Mouse (Mus musculus) inflammation-experienced regulatory T-cells, adult 6 months (primary cell): ENCODE measurements around the gene Ttc39b. TPM values are rescaled to one million over a fixed set of nuclear protein-coding genes. Genes with fewer than 3 reads are reported as not detected.

Source experiments
- ATAC-seq: one replicate; pipeline ENCODE4 v1.8.0; 2017
- polyA plus RNA-seq, 3 experiments: library from polyadenylated mRNA; unstranded; fragments of 100-300 nt; shearing (Covaris generic); gene quantifications; one replicate each; pipeline ENCODE4 v1.2.1; 2017

Ttc39b gene
- polyA plus RNA-seq, 3 experiments from 2014 or later, result 108 to 137 (median 120) TPM

DNA sequence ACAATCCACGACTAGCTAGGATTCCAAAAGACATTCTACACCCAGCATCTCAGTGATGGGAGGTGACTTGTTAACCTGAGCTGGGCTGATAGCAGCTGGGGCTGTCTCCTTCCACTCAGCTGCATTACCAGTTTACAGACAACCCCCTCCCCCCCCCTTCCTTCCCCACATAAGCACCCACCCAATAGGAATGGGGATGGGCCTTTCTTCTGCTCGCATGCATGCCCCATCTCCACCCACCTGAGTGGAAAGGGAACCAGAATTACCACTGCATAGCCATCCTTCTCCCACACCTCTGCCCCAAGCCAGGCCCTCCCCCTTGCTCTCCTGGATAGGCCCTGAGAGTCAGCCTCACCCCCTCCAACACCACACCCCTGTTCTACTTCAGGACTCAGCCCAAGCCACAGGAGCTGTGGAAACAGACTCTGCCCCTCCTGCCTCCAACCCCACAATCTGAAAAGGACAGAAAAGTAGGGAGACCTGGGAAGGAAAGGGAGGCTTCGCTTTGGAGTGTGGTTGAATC lies 6.2 kb downstream of the Ttc39b start:
- no peak for ATAC-seq

DNA sequence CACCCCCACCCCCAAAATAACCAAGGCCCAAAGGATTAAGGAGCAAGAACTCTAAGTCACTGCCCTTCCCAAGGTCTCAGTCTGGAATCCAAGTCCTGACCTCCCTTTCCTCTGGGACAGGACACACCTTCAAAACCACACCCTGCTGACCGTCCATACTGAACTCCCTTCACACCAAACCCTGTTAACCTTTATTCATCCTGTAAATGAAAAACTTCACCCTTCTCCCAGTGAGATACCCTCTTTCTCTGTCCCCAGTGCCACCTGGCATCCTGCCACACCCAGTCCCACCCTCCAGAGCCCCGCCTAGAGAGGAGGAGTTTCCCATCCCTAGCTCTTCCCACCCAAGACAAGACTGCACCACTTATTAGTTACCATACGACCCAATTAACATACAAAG lies 7.3 kb downstream of the Ttc39b start:
- ATAC-seq, result no peak

DNA sequence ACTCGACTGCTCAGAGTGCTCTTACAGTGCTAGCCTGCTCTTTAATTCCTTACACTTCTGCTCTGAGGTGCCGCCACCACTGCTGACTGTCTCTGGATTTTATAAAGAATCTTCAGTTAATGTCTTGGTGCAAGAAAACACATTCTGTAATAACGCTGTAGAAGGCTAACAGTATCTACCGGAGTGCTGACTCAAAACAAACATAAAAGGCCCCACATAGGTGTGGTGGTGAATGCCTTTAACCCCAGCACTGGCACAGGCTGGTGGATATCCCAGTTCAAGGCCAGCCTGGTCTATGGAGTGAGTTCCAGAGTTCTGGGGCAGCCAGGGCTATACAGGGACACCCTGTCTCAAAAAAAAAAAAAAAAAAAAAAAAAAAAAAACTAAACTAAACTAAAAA lies 8.1 kb downstream of the Ttc39b start:
- ATAC-seq, result no peak

DNA sequence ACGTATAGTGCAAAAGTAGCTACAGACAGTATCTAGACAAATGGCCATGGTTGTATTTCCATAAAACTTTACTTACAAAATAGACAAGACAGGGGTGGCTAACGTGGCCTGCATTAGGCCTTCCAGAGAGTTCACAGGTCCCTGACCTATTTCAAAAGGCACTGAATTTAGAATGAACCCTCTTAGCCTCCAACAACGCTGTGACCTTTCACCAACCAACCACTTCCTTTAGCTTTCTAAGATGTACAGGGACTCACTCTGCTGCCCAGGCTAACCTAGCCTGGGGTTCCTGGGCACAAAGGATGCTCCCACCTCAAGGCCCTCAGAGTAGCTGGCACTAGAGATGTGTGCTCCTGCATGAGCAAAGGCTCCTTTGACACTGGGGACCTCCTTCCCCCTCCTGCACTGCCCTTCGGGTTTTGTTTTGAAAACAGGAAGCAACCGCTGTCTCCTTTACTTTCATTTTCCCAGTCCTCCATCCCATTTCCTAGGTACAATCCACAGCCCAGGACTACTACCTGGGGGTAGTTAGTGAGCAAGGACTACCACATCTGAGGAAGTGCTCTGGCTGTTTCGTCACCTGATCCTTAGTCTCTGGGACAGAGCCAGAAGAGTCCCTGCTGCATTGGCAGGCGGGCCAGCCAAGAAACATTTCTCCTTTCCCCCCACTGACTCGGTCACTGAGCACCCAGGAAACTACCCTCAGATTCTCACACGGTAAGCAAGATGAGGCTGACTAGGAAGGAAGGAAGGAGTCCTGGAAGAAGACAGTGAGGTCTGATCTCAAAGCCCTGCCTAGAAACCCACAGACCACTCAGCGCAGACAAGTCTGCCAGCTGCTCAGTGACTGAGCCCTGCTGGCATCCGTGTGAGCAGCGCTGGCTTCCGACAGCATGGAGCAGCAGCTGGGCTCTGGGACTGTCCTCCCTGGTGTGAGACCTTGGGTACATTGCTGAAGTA lies 8.9 kb downstream of the Ttc39b start:
- peak; percentile 63 for ATAC-seq

DNA sequence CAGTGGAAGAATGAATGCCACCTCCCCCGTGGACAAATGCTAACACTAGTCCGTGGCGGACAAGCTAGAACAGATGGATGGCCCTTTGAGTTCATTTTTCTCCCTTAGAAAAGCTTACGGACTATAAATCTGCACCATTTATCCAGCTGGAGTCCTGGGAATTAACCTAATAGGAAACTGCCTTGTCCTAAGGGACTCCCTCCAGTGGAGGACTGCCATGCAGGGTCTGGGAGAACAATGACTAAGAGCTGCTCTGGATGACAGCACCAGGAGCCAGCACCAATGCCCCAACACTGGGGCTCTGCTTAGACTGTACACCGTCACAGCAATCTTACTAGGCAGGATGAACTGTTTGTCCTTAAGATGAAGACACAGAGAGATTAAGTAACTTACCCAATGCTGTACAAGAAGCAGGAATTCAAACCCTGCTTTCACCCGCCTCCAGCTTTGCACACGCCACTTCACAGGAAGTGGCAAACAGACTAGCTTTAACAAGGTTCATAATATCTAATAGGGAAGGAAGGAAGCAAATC lies 9.7 kb downstream of the Ttc39b start:
- peak; percentile 74 for ATAC-seq

DNA sequence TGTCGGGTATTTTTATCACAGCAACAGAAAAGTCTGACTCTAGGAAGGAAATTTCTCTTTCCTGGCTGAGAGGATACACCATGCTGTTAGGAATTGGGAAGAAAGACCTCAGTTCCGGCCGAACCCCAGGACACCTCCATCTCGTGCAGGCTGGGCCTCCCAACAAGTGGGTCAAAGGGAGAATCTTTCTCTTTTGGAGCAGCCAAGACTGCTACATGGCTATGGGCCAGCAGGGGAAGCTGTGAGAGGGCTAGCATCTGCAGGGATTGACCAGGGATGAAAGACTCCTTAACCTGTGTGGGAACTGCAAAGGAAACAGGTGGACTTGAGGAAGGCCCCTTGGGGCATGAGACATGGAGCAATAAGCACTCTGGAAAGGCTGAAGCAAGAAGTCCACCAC lies 11.7 kb downstream of the Ttc39b start:
- no peak for ATAC-seq

DNA sequence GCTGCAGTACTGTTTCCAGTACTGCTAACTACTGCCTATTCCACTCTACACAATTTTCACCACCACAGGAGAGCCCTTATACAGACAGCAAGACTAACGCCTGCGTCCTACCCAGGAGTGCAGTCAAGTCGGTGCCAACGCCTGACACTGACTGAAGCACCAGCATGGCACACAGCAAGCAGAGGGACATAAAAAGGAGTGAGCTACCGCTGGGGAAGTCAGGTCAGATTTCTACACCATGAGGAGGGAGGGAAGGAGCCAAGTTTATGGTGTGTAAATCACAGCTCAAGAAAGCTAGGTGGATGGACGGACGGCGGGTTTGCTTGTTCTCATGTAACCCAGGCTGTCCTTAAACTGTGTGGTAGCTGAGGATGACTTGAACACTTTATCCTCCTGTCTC lies 12.6 kb downstream of the Ttc39b start:
- ATAC-seq, result no peak

DNA sequence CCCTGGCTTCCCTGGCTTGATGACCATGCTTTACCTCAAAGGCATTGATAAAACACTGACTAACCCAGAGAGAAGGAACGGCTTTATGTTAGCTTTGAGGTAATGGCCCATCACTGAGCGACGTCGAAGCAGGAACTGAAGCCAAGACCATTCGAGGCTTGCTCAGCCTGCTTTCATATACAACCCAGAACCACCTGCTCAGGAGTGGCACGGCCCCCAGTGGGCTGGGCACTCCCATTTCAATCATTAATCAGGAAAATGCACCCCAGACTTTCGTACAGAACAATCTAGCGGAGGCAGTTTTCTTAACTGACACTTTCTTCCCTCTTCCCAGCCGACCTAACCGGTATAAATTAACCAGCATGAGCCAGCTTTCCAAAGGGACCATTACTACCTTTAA lies 13.1 kb downstream of the Ttc39b start:
- no peak for ATAC-seq

DNA sequence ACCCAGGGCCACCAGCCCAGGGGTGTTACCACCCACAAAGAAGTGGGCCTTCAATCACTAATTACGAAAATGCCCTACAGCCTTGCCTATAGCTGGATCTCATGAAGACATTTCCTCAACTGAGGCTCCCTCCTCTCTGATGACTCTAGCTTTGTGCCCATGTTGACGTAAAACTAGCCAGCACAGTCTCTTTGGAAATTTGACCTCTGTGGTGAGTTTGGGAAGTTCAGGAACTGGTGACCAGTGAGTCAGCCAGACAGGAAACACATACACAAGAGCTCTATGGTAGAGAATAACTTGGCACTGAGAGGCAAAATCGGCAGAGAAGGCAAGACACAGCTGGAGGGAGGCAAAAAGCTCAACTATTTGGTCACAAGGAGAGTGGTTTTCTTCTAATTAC lies 15.1 kb downstream of the Ttc39b start:
- ATAC-seq, result no peak

DNA sequence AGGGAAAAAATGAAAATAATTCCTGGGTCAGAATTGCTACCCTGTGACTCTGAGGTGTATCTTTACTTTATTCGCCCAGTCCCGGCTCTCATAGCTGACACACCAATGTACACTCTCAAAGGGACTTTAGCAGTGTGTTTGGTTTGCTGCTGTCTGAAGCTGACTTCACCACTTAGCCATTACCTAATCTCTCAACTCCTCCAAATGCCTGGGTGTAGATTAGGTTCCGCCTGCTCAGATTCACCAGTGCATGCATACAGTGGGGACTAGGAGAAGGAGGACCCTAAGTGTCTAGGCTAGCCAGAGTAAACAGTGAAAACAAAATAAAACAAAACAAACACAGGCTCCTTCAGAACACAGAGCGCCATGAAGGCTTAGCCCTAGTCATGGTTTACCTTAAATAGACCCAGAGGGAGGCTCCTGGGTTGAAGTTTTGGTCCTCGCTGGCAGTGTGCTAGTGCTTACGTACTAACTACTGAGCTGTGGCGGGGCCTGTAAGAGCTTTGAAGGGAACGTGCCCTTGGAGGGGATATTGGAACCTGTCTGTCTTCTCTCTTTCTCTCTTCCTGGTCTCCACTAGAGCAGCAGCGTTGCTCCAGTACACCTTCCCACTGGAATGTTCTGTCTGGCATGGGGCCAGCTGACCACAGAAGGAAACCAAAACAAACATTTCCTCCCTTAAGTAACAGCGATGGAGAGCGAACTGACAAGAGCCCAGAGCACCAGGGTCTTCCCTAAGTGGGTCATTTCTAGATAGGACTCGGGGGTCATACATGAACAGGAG lies 16.2 kb downstream of the Ttc39b start:
- no peak for ATAC-seq

DNA sequence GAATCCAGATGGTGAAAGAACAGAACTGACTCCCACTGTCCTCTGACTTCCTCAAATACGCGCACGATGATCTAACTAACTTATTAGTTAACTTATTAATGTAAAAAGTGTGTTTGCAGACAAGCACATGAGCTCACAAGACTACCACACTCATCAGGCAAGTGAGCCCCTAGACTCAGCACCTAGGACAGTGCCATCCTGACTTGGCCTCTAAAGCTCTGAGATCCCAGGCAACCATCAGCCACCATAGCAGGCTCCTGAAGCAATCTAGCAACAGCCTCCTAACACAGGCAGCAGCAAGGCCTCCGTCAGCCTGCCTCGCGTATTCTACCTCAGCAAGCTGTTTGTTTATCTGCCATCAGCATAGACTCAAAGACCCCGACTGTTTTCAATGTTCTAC lies 17.2 kb downstream of the Ttc39b start:
- no peak for ATAC-seq

DNA sequence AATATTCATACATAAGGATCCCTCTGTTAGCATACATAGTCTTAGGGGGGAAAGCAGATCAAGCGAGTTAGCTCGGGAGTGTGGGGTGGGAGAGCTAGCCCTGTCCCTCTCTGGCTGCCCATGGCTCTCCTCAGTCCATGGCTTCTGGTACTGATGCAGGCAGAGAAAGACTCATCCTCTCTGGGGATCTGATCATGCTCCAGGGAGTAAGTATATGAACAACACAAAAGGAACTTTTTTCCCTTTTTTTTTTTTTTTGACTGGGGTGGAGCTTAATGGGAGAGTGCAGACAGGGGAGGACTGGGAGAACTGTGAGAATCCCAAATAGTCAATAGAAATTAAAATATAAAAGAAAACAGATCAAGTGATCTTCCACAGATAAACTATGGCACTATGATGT lies 19.0 kb downstream of the Ttc39b start:
- no peak for ATAC-seq

DNA sequence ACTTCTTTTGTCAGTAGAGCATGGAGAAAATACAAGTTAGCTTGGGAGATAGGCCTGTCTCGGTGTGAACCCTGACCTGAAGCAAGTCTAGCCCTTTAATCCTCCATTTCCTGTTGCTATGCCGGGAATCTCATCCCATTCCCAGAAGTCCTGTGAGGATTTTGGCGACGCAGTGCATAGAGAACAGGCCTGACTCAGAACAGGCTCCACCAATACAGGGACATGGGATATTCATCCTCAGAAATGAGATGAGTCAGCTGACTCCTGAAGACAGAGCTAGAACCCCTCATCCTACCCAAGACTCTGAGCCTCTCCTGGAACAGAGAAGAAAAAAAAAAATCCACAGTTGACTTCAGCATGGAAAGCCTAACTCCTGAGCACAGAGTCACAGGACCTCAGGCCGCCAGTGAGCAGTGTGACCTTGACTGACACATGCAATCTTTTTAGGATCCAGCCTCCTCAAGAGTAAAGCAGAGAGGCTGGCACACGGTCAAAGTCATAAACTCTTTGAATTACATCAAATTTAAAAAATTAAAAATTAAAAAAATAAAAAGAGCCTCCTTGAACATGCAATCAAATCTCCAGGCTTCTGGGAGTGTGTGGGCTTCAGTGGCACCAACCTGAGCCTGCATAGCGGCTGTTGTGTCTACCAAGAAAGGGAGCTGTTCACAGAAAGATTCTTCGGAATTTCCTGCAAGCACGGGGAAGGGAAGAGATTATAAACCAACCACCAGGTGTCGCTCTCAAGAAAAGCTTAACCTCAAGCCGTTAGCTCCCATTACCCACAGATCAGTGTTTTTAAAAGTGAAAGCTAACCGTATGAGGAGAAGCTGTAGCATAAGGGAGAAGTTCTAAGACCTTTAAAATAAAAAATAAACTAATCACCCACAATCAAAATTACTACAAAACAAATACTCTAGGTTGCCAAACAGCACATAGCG lies 20.9 kb downstream of the Ttc39b start:
- ATAC-seq, result peak; percentile 87

DNA sequence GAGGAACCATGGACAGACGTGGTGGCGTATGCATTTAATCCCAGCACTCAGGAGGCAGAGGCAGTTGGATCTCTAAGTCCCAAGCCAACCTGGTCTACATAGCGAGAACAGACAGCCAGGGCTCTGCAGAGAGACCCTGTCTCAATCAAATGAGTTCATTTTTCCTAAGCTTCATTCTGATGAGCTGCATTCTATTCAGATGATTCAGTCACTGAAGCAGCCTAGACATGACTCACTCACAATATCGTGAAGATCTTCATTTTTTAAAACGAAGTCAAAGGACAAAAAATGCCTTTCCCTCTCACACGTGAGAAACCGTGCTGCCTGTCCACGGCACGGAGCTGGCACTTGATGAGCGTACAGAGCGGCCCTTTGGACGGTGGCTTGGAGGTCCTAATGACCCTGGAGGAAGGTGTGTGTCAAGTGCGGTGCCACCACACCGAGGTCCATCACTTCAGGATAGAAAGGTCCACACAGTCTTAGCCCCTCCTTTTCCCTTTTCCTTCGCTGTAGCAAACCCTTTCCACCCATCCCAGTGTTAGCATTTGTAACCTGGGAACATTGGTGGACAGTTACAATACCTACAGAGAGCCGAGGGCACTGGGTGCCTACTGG lies 21.8 kb downstream of the Ttc39b start:
- no peak for ATAC-seq

DNA sequence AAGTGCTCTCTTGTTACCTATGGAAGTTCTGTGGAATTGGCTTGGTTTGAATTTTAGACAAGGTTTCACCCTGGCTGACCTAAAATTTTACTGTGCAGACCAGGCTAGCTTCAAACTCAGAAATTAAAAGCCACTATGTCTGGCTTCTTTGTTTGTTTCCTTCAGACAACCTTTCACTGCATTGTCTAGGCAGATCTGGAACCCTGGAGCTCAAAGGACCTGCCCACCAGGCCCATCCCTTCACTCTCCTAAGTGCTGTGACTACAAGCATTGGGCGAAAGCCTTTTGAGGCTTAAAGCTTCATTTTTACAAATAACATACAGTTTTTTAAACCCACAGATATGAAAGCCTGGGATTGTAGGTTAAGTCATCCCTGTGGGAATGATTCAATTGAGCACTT lies 22.3 kb downstream of the Ttc39b start:
- ATAC-seq, result no peak

DNA sequence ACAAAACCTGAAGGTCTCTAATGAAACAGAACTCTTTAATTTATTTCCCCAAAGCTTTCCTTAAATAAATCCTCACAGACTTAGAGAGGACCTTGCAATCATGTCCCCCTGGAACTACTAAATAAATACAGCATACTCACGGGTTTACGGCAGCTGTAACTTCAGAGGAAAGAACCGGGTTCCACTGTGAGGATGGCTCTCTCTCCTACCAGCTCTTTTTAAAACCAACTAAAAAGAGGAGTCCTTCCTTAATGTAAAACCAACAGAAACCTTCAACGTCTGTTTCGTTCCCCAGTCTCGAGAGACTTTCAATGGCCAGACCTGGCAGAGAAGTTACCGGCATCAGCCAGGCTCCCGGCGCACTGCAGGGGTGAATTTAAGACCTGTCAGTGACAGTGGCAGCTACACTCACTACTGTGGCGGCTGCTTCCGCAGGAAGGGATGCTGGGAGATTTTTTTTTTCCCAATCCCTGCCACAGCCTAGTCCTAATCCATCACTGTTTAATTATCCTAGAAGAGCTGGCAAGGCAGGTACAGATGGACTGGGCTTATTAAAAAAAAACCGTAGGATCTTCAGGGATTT lies 39.2 kb downstream of the Ttc39b start:
- ATAC-seq, result no peak

DNA sequence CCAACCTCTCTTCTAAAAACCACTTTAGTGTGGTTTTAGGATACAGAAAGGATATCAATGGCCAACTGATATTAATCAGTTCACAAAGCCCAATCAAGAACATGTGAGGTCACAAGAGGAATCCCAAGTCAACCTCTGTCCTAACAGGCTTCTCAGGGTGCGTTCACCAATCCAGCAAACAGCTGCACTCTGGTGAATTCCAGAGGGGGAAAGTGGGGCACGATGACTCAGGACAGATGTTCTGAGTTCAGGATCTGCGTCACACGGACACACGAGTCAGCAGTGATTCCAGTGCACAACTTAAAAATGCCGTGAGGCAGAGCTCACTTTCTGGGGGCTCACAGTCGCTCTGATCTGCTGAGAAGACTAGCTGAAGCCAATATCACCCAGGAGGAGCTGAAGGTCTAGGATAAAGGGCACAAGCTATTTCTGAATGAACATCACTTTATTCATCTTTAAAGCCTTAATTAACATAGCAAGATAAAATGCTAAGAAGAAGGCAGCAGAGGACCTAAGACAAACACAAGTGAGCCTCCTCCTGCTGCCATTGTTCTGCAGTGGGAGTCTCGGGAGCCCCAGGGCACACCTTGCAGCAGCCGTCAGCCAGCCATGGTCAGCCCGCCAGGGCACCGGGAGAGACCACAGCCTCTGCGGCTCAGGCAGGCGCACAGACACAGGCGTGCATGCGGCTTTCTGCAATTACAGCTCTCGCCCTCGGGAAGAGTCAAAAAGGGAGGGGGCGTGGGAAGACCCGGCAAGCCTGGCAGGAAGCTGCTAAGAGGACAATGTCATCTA lies 39.9 kb downstream of the Ttc39b start:
- ATAC-seq, result no peak

DNA sequence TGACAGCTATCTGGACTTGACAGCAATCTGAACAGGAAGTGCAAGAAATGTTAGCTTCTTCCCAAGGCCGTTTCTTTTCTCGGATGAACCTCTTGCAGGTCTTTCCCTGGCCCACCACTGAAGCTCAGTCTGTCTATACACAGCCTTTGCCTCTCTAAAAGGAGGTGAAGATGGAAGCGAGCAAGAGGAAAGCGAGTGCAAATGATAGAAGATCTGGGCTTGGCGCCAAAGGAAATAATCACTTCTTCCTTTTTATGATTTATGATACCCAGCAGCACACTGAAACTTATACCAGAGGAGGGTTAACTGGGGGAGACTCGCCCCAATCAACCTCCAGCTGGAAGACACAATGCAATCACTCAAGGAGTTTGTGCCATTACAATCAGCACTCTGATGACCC lies 41.6 kb downstream of the Ttc39b start:
- peak; percentile 20 for ATAC-seq

DNA sequence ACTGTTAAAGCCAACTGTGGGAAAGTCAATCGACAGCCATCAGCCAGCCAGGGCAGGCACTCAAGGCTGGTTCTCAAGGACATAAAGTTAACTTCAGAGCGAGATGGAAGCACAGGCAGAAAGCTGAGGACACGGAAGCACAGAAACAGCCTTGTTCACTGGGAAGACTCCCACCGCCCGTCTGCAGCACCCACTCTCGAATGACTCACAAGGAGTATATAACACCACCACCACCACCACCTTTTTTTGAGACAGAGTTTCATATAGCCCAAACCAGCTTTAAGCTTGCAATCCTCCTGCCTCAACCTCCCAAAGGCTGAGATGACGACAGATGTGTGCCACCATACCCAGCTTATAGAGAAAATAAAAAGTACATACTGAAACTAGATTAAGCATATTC lies 44.8 kb downstream of the Ttc39b start:
- no peak for ATAC-seq

DNA sequence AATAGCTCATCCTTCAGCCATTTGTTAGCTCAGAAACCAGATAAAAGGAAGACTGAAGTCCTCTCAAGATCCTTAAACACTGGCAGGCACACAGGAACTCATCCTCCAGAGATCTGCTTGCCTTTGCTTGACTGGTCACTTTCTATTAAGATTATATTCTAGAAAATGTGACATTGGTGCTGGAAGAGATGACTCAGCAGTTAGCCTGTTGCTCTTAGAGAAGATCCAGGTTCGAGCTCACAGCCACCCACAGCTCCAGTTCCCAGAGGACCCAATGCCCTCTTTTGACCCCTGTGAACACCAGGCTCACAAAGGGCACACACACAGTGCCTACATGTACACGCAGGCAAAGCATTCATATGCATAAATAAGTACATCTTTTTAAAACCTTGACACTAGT lies 49.8 kb downstream of the Ttc39b start:
- ATAC-seq, result no peak
